Mouse (Mus musculus) frontal cortex, postnatal 10 days (tissue): ENCODE measurements around the gene Gsg1l2.

ENCODE experiments used
- DNase-seq, 2 experiments: peaks; one replicate each; pipeline ENCODE4 v3.0.0; 2022; ENCODE audit warnings: low spot score in 2 of 2, mixed read lengths in 1 of 2

Gene Gsg1l2

DNA sequence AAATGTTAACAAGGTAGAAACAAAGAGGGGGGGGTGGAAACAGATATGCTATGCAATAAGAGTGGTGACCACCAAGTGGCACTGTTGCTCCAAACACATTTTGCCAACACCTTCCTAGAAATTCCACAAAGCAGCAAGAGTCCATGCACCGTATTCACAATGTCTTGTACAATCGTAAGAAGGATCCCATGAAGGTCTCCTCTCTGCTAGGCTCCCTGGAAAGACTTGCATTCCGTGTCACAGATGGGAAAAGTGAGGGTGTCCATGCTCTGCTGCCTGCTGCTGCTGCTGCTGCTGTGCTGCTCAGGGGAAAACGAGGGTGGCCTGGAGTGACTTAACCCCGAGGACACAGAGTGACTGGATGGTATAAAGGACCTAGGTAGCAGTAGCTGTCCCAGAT, 45.2 kb downstream of the Gsg1l2 start:
- peak in 1 of 2 experiments; percentile 42 for DNase-seq

DNA sequence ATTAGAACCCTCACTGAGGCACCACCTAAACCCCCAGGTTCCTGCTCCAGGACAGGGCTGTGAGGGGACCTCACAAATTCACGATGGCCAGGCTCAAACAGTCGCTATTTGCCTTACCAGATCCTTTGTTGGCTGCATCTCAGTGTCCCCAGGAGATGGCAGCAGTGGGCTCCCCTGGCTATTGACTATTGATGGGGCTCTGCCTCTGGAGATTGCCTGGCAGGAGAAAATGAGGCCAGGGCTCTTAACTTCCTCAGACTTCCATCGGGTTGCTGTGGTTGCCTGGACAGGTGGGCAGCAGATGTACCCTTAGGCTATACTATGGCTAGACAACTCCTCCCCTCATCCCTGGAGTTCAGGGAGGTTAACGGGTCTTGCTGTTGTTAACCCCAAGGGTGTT, 45.8 kb downstream of the Gsg1l2 start:
- peak in 1 of 2 experiments; percentile 55 for DNase-seq

- peak in 1 of 2 experiments; percentile 25 for DNase-seq
Measured at GRCm38 (mm10) chr11:67821560-67821959, 47.2 kb downstream of the Gsg1l2 start.

DNA sequence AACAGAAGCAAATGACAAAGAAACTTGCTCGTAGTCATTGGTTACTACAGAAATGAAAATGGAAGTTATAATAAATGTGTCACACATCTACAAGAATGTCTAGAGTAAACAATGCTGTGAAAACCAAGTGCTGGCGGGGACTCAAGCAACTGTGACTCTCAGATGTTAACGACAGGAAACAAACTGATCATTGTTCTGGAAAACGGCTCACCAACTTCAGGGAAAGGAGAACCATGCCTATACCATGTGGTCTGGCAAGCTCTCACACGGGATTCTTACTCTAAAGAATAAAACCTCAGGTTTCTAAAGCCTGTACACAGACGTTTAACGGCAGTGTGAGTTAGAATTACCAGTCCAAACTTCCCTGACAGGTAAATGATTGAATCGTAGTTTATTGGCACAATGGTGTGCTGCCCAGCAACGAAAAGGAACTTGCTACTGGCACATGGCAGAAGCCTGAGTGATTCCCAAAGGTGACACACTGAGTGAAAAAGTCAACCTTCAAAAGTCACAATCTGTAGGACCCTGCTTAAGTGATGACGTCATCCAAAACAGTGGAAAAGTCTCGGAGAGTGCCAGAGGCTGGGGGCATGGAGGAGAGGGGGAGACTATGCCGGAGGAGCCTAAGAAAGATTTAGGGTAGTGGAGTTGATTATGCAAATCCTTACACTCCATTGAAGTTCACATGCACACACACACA, 54.1 kb downstream of the Gsg1l2 start:
- no peak for DNase-seq

- no peak for DNase-seq
Measured at GRCm38 (mm10) chr11:67829530-67829929, 55.1 kb downstream of the Gsg1l2 start.

GRCm38 (mm10) chr11:67831820-67832219, 57.4 kb downstream of the Gsg1l2 start:
- DNase-seq: no peak

GRCm38 (mm10) chr11:67835408-67836078, 61.1 kb downstream of the Gsg1l2 start:
- no peak for DNase-seq
